Mouse (Mus musculus): ENCODE data around the gene Cul9. TPM values are rescaled to one million over a fixed set of nuclear protein-coding genes. Genes with fewer than 3 reads are reported as not detected.

Gene Cul9
- polyA plus RNA-seq, 1 experiment from 2014 or later: 6.5 TPM

- Histone ChIP-seq H3K36me3 (ENCODE audit: insufficient read depth, low read length) (no peaks in the 10 kb centered on the region), H3K9ac (ENCODE audit: low read depth, low read length) (no peak overlapping the region)
Observed at GRCm38 (mm10) chr17:46476601-46477000, 69.6 kb downstream of the Cul9 start.

GRCm38 (mm10) chr17:46467830-46468229, 78.4 kb downstream of the Cul9 start:
- ATAC-seq (replicated peaks; ENCODE audit: low FRiP score, low read depth): no peak
- no peak for TF ChIP-seq CTCF (IDR thresholded peaks at IDR 0.05; ENCODE audit: low read depth)
- no peak overlapping the region for H3K9ac ChIP-seq (ENCODE audit: low read depth, low read length)

More at GRCm38 (mm10) chr17:46476601-46477000, 69.6 kb downstream of the Cul9 start:
- WGBS: 47% methylated on average over 8 of the region's 8 CpGs
- Histone ChIP-seq H3K4me1 (replicated peaks; ENCODE audit: insufficient read depth, low read length) (no peaks in the 10 kb centered on the region), H3K4me2 (ENCODE audit: low read length) (no peak overlapping the region), H3K4me3 (replicated peaks; ENCODE audit: low read depth, low read length) (no peak overlapping the region), H3K27ac (no peak overlapping the region), H3K27me3 (ENCODE audit: insufficient read depth, low read length) (no peaks in the 10 kb centered on the region), H3K9me3 (replicated peaks; ENCODE audit: low read length) (no peaks in the 10 kb centered on the region)
- ATAC-seq (replicated peaks; ENCODE audit: low FRiP score, low read depth) (no peak), DNase-seq (ENCODE audit: low spot score) (no peak)
- no peak for TF ChIP-seq CTCF (IDR thresholded peaks at IDR 0.05; ENCODE audit: low read depth)

GRCm38 (mm10) chr17:46462226-46462625, 84.0 kb downstream of the Cul9 start:
- DNase-seq (ENCODE audit: low spot score): no peak
- ATAC-seq (replicated peaks; ENCODE audit: low FRiP score, low read depth): no peak
- no peaks in the 10 kb centered on the region for H3K36me3 ChIP-seq (ENCODE audit: insufficient read depth, low read length)
- H3K9ac ChIP-seq (ENCODE audit: low read depth, low read length): no peak overlapping the region
- peaks cover 8% of the 10 kb centered on the region; the same call in 1 of the 2 replicates for H3K4me1 ChIP-seq (replicated peaks; ENCODE audit: insufficient read depth, low read length)
- no peak overlapping the region for H3K4me2 ChIP-seq (ENCODE audit: low read length)
- no peaks in the 10 kb centered on the region for H3K9me3 ChIP-seq (replicated peaks; ENCODE audit: low read length)
- WGBS: 83% methylated on average over 5 of the region's 5 CpGs
- H3K27ac ChIP-seq: no peak overlapping the region
- H3K27me3 ChIP-seq (ENCODE audit: insufficient read depth, low read length): peaks cover 19% of the 10 kb centered on the region
- no peak overlapping the region for H3K4me3 ChIP-seq (replicated peaks; ENCODE audit: low read depth, low read length)
- no peak for TF ChIP-seq CTCF (IDR thresholded peaks at IDR 0.05; ENCODE audit: low read depth)

More at GRCm38 (mm10) chr17:46467830-46468229, 78.4 kb downstream of the Cul9 start:
- Histone ChIP-seq H3K4me1 (replicated peaks; ENCODE audit: insufficient read depth, low read length) (no peaks in the 10 kb centered on the region), H3K4me3 (replicated peaks; ENCODE audit: low read depth, low read length) (no peak overlapping the region), H3K27ac (no peak overlapping the region), H3K4me2 (ENCODE audit: low read length) (no peak overlapping the region), H3K36me3 (ENCODE audit: insufficient read depth, low read length) (no peaks in the 10 kb centered on the region), H3K9me3 (replicated peaks; ENCODE audit: low read length) (no peaks in the 10 kb centered on the region), H3K27me3 (ENCODE audit: insufficient read depth, low read length) (0 out of 2 replicates have a peak, but pooled peaks cover 3% of the 10 kb centered on the region)
- 68% methylated on average over 9 of the region's 9 CpGs for WGBS
- DNase-seq (ENCODE audit: low spot score): no peak

- no peaks in the 10 kb centered on the region for H3K9me3 ChIP-seq (replicated peaks; ENCODE audit: low read length)
- DNase-seq (ENCODE audit: low spot score) (peak; percentile 45), ATAC-seq (replicated peaks; ENCODE audit: low FRiP score, low read depth) (no peak)
- no peaks in the 10 kb centered on the region for H3K36me3 ChIP-seq (ENCODE audit: insufficient read depth, low read length)
- peaks cover 8% of the 10 kb centered on the region; the same call in 1 of the 2 replicates for H3K4me1 ChIP-seq (replicated peaks; ENCODE audit: insufficient read depth, low read length)
- peak overlapping the region; percentile 16; the same call in 1 of the 2 replicates for H3K4me3 ChIP-seq (replicated peaks; ENCODE audit: low read depth, low read length)
- peaks cover 24% of the 10 kb centered on the region for H3K27me3 ChIP-seq (ENCODE audit: insufficient read depth, low read length)
- WGBS: 8% methylated on average over 8 of the region's 8 CpGs
- no peak overlapping the region for H3K27ac ChIP-seq
- peak; percentile 46 for TF ChIP-seq CTCF (IDR thresholded peaks at IDR 0.05; ENCODE audit: low read depth)
- H3K4me2 ChIP-seq (ENCODE audit: low read length): peak overlapping the region; percentile 51
- no peak overlapping the region for H3K9ac ChIP-seq (ENCODE audit: low read depth, low read length)
Observed at GRCm38 (mm10) chr17:46461347-46461746, 84.8 kb downstream of the Cul9 start.

DNA sequence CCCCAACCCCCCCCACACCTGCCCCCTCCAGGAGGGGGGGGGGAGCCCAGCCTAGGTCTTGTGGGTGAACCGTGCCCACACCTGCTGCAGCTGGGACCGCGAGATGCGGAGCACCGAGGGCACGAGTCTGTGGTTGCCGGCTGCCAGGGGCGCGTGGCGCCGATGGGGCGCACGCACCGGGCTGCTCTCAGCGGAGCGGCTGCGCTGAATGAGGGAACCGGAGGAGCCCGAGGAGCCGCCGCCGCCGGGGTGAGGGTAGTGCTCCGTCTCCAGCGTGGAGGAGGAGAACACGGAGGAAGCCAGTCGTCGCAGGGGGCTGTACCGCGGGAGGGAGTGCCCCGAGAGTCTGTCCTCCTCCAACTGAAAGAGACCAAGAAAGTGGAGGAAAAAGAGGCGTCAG, 85.5 kb downstream of the Cul9 start:
- Histone ChIP-seq H3K36me3 (ENCODE audit: insufficient read depth, low read length) (no peaks in the 10 kb centered on the region), H3K27me3 (ENCODE audit: insufficient read depth, low read length) (peaks cover 26% of the 10 kb centered on the region), H3K4me2 (ENCODE audit: low read length) (peak overlapping the region; percentile 51), H3K9ac (ENCODE audit: low read depth, low read length) (peak overlapping the region; percentile 44; the same call in 1 of the 2 replicates), H3K4me3 (replicated peaks; ENCODE audit: low read depth, low read length) (peak overlapping the region; percentile 16), H3K4me1 (replicated peaks; ENCODE audit: insufficient read depth, low read length) (peaks cover 8% of the 10 kb centered on the region; the same call in 1 of the 2 replicates), H3K27ac (no peak overlapping the region), H3K9me3 (replicated peaks; ENCODE audit: low read length) (no peaks in the 10 kb centered on the region)
- DNase-seq (ENCODE audit: low spot score): peak; percentile 26
- under 1% methylated on average over 31 of the region's 32 CpGs for WGBS
- TF ChIP-seq CTCF (IDR thresholded peaks at IDR 0.05; ENCODE audit: low read depth): no peak
- ATAC-seq (replicated peaks; ENCODE audit: low FRiP score, low read depth): no peak; the same call in 1 of the 2 replicates

DNA sequence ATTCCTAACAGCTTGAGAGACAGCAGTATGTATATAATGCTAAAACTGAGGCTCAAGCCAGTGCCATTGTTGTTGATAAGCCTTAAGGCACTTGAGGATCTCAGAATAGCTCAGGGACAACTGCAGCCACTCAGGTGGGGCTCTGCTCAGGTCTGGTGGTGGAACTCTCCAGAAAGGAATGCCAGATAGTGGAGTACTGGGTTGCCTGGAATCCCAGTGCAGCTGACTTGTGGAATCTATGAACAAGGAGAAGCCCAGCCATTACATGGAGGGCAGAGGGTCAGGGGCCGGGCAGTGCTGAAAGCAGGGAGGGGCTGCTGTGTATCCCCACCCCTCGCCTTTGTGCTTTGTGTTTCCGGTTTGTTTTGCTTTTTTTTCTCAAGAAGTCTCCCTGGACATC, 87.7 kb downstream of the Cul9 start:
- peaks cover 20% of the 10 kb centered on the region; the same call in 1 of the 2 replicates for H3K4me1 ChIP-seq (replicated peaks; ENCODE audit: insufficient read depth, low read length)
- DNase-seq (ENCODE audit: low spot score) (no peak), ATAC-seq (replicated peaks; ENCODE audit: low FRiP score, low read depth) (no peak)
- H3K4me2 ChIP-seq (ENCODE audit: low read length): no peak overlapping the region
- H3K4me3 ChIP-seq (replicated peaks; ENCODE audit: low read depth, low read length): no peak overlapping the region
- no peaks in the 10 kb centered on the region for H3K36me3 ChIP-seq (ENCODE audit: insufficient read depth, low read length)
- H3K27ac ChIP-seq: no peak overlapping the region
- H3K9ac ChIP-seq (ENCODE audit: low read depth, low read length): no peak overlapping the region
- H3K9me3 ChIP-seq (replicated peaks; ENCODE audit: low read length): no peaks in the 10 kb centered on the region
- TF ChIP-seq CTCF (IDR thresholded peaks at IDR 0.05; ENCODE audit: low read depth): no peak
- 36% methylated on average over 3 of the region's 3 CpGs for WGBS
- peaks cover 32% of the 10 kb centered on the region for H3K27me3 ChIP-seq (ENCODE audit: insufficient read depth, low read length)

DNA sequence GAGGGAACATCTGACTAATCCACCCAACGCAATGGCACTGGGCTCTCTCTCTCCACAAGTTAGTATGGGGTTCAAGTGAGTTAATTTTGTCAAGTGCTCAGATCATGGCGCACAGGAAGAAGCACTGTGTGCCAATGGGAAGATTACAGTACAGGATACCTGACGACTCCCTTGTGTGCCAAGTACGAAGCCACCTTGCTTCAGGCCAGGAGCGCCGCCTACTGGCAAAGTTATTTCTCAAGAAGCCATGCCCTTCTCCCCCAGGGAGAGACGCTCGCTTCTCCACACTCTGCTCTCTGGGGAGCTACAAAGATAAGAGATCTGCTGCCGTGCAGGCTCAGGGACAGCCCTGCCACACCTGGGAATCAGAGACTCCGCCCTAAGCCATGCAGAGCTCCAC, 88.4 kb downstream of the Cul9 start:
- no peak for ATAC-seq (replicated peaks; ENCODE audit: low FRiP score, low read depth)
- DNase-seq (ENCODE audit: low spot score): peak; percentile 29
- Histone ChIP-seq H3K27me3 (ENCODE audit: insufficient read depth, low read length) (peaks cover 38% of the 10 kb centered on the region), H3K4me1 (replicated peaks; ENCODE audit: insufficient read depth, low read length) (peaks cover 20% of the 10 kb centered on the region; the same call in 1 of the 2 replicates), H3K27ac (no peak overlapping the region), H3K36me3 (ENCODE audit: insufficient read depth, low read length) (no peaks in the 10 kb centered on the region), H3K4me3 (replicated peaks; ENCODE audit: low read depth, low read length) (no peak overlapping the region), H3K9ac (ENCODE audit: low read depth, low read length) (no peak overlapping the region), H3K4me2 (ENCODE audit: low read length) (no peak overlapping the region), H3K9me3 (replicated peaks; ENCODE audit: low read length) (no peaks in the 10 kb centered on the region)
- TF ChIP-seq CTCF (IDR thresholded peaks at IDR 0.05; ENCODE audit: low read depth): peak; percentile 58
- 11% methylated on average over 10 of the region's 10 CpGs for WGBS
